Mouse (Mus musculus): ENCODE measurements at regions not wholly inside any gene's neighbourhood (a gene's known extent, or its start where the extent isn't known, plus 50 kb on each side); places are given as distances from the start of the nearest gene placed in this dataset.

- ATAC-seq: no peak
- CTCF ChIA-PET: no interaction called here
- DNase-seq (ENCODE audit: low read depth, low spot score): no peak
- POLR2A ChIA-PET: no interaction called here
- no peaks in the 10 kb centered on the region for H3K27me3 ChIP-seq
- in situ Hi-C loops (cut with MboI; ENCODE audit: low pct_unique_long_range_greater_than_20kb): no loop called here
- TF ChIP-seq CTCF (IDR thresholded peaks at IDR 0.05): no peak
These were observed 588.5 kb downstream of the Kctd8 start for GRCm38 (mm10) chr5:68753025-68753424.
